Mouse (Mus musculus) testis, adult 2 months (tissue): ENCODE results near the gene Nck2.

Experiments
- CTCF ChIP-seq: fragments of 200-500 bp; IDR thresholded peaks from 2 replicates; pipeline ENCODE4 v1.5.1; 2012; ENCODE audit warnings: low read depth, mild to moderate bottlenecking, inconsistent platforms, low read length, moderate library complexity; ENCODE audit not compliant: control insufficient read depth, insufficient read depth, insufficient replicate concordance
- POLR2A ChIP-seq: fragments of 200-500 bp; IDR thresholded peaks from 2 replicates; pipeline ENCODE4 v1.6.1; 2012; ENCODE audit warnings: low read depth, mild to moderate bottlenecking, inconsistent platforms, low read length, moderate library complexity; ENCODE audit not compliant: control insufficient read depth

GRCm38 (mm10) chr1:43558329-43558728 lies 114.0 kb downstream of the Nck2 start:
- TF ChIP-seq POLR2A: no peak
- no peak for TF ChIP-seq CTCF
